In the genomic region with DNA sequence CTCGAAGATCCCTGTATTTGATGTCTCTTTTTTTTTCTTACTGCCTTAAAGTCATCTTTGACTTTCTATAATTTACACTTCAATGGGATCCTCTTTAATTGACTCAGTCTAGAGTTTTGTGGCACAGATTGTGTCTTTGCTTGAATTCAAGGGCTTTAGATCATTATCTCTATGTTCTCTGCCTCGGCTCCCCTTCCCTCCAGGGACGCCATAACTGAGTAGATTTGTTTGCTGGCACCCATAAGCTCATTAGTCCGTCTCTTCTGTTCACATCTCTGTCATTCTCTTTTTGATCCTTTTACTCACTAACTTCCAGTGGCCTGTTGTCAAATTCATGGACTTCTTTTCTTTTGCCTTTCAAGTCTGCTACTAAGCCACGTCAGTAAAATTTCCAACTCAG, we compare ENCODE assay signal across 22 mouse cellular contexts.
A peak's percentile ranks its signal among the peaks of the same experiment; 100 is the strongest.
DNase-seq lines count a peak whose midpoint lies in the region; ATAC-seq and TF ChIP-seq lines count a peak whose summit lies in the region.
"Had no signal": no experiment of that assay in that cellular context is flagged by ENCODE, and none has a peak within 500 bp of the region (broad histone marks: within the 10 kb centered on the region; RNA-seq: fewer than 3 reads in every experiment).

No protein-coding gene starts in this region.

- H3K4me3 ChIP-seq in forebrain, postnatal 0 days (ENCODE audit: low read depth, low read length): no peak overlapping the region
- no peak overlapping the region for H3K4me3 ChIP-seq in forebrain, embryonic 13.5 days
- H3K4me3 ChIP-seq in midbrain, embryonic 11.5 days (ENCODE audit: low read depth, low read length): no peak overlapping the region
- H3K4me3 ChIP-seq in midbrain, embryonic 10.5 days: no peak overlapping the region

- H3K27me3 ChIP-seq in forebrain, postnatal 0 days (ENCODE audit: insufficient read depth, low read length): no peaks in the 10 kb centered on the region
- H3K27me3 ChIP-seq in forebrain, embryonic 13.5 days: no peaks in the 10 kb centered on the region
- H3K27me3 ChIP-seq in midbrain, embryonic 11.5 days (ENCODE audit: control insufficient read depth, insufficient read depth, low read length): no peaks in the 10 kb centered on the region
- H3K27me3 ChIP-seq in midbrain, embryonic 10.5 days (ENCODE audit: low read depth, poor library complexity, severe bottlenecking): no peaks in the 10 kb centered on the region
- H3K27me3 ChIP-seq: CH12.LX had no signal

- 37% methylated on average over 5 of the region's 5 CpGs for WGBS in forebrain, postnatal 0 days
- 55% methylated on average over 5 of the region's 5 CpGs for WGBS in forebrain, embryonic 13.5 days
- WGBS in midbrain, embryonic 11.5 days: 64% methylated on average over 5 of the region's 5 CpGs
- WGBS in midbrain, embryonic 10.5 days: 70% methylated on average over 5 of the region's 5 CpGs

- no peak for TF ChIP-seq POLR2A in brain, embryonic 14.5 days (IDR thresholded peaks at IDR 0.05; ENCODE audit: borderline replicate concordance, extremely low read depth, insufficient read depth, insufficient read length, poor library complexity, severe bottlenecking)

- H3K4me2 ChIP-seq in forebrain, postnatal 0 days (ENCODE audit: low read depth): no peak overlapping the region
- no peak overlapping the region for H3K4me2 ChIP-seq in forebrain, embryonic 13.5 days
- no peak overlapping the region for H3K4me2 ChIP-seq in midbrain, embryonic 11.5 days

- DNase-seq in forebrain, postnatal 0 days: peak; percentile 9
- DNase-seq in midbrain, embryonic 11.5 days (ENCODE audit: low spot score, missing footprints): peak; percentile 62
- DNase-seq in midbrain, embryonic 10.5 days (ENCODE audit: low spot score): no peak
- DNase-seq in brain, embryonic 14.5 days (ENCODE audit: low read depth): peak; percentile 56
- DNase-seq in left cerebral cortex, postnatal 25 days (ENCODE audit: low spot score in 2 of 2): no peak
- DNase-seq: adrenal gland, adult 2 months; adrenal gland, adult 8-10 months; adrenal gland, postnatal 10 days; adrenal gland, postnatal 14 days; adrenal gland, postnatal 25 days; adrenal gland, postnatal 36 days; B cell, adult 2 months; cerebellum, adult 11 months; cerebellum, adult 11-12 months; cerebellum, adult 18-20 months; cerebellum, adult 2 months had no signal

- H3K9ac ChIP-seq in forebrain, postnatal 0 days: no peak overlapping the region
- no peak overlapping the region for H3K9ac ChIP-seq in forebrain, embryonic 13.5 days
- no peak overlapping the region for H3K9ac ChIP-seq in midbrain, embryonic 11.5 days (ENCODE audit: low read length)

- ATAC-seq in forebrain, postnatal 0 days: 0 out of 2 replicates have a peak, but pooled peaks have one; percentile 32
- no peak for ATAC-seq in forebrain, embryonic 13.5 days
- ATAC-seq in midbrain, embryonic 11.5 days (ENCODE audit: low FRiP score): no peak
- ATAC-seq: activated CD4-positive, CD25-positive, alpha-beta regulatory T cell, adult 4 months; CD4-positive, CD25-positive, alpha-beta regulatory T cell, adult 4 months; Patski had no signal

- no peaks in the 10 kb centered on the region for H3K9me3 ChIP-seq in forebrain, postnatal 0 days (ENCODE audit: low read length)
- H3K9me3 ChIP-seq in forebrain, embryonic 13.5 days (replicated peaks): no peaks in the 10 kb centered on the region
- no peaks in the 10 kb centered on the region for H3K9me3 ChIP-seq in midbrain, embryonic 11.5 days (ENCODE audit: control insufficient read depth, low read length)
- no peaks in the 10 kb centered on the region for H3K9me3 ChIP-seq in midbrain, embryonic 10.5 days (replicated peaks)

- no peak for TF ChIP-seq CTCF in forebrain, postnatal 0 days (IDR thresholded peaks at IDR 0.05; ENCODE audit: low read depth)
- no peak for TF ChIP-seq CTCF in brain, embryonic 14.5 days (IDR thresholded peaks at IDR 0.05; ENCODE audit: borderline replicate concordance, extremely low read depth, insufficient read depth, insufficient read length)

- no peaks in the 10 kb centered on the region for H3K4me1 ChIP-seq in forebrain, postnatal 0 days (ENCODE audit: insufficient read depth)
- peaks cover 3% of the 10 kb centered on the region; the same call in 1 of the 2 replicates for H3K4me1 ChIP-seq in forebrain, embryonic 13.5 days
- no peaks in the 10 kb centered on the region for H3K4me1 ChIP-seq in midbrain, embryonic 11.5 days (ENCODE audit: control insufficient read depth, insufficient read depth, low read length)
- H3K4me1 ChIP-seq in midbrain, embryonic 10.5 days: no peaks in the 10 kb centered on the region

- no peaks in the 10 kb centered on the region for H3K36me3 ChIP-seq in forebrain, postnatal 0 days (ENCODE audit: insufficient read depth)
- no peaks in the 10 kb centered on the region for H3K36me3 ChIP-seq in forebrain, embryonic 13.5 days (ENCODE audit: poor library complexity, severe bottlenecking)
- H3K36me3 ChIP-seq in midbrain, embryonic 11.5 days (ENCODE audit: control insufficient read depth, insufficient read depth, low read length): no peaks in the 10 kb centered on the region
- no peaks in the 10 kb centered on the region for H3K36me3 ChIP-seq in midbrain, embryonic 10.5 days
- H3K36me3 ChIP-seq: G1E had no signal

- H3K27ac ChIP-seq in forebrain, postnatal 0 days (ENCODE audit: low read depth, low read length): no peak overlapping the region
- H3K27ac ChIP-seq in forebrain, embryonic 13.5 days: no peak overlapping the region
- H3K27ac ChIP-seq in midbrain, embryonic 11.5 days (ENCODE audit: low read depth, low read length): no peak overlapping the region
- no peak overlapping the region for H3K27ac ChIP-seq in midbrain, embryonic 10.5 days (replicated peaks)

- intact Hi-C loops in left cerebral cortex, postnatal 25 days (cut with DNase I): no loop called here

Comparison
In these comparisons a context has a peak if more than half of its experiments do, and no peak if none do; other contexts are left out.
1. DNase-seq: peak in forebrain, postnatal 0 days (single experiment), midbrain, embryonic 11.5 days (single experiment) and brain, embryonic 14.5 days (single experiment); none in midbrain, embryonic 10.5 days (single experiment) and left cerebral cortex, postnatal 25 days (0 of 2).